In the genomic region with DNA sequence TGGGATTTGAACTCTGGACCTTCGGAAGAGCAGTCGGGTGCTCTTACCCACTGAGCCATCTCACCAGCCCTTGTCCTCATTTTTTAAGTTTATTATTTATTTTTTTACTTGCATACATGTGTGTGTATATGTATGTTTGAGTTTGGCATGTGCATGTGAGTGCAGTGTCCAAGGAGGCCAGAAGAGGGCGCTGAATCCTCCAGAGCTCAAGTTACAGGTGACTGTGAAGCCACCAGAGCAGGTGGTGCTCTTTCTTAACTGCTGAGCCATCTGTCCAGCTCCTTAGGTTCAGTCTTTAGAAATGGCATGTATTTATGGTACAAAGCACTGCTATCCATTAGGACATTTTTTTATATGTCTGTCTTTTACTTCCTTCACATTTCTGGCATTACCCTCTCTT, we compare ENCODE assay signal across 1 mouse cellular context.
TF ChIP-seq lines count a peak whose summit lies in the region.

No protein-coding gene starts in this region.

TF ChIP-seq in MEL, 35 proteins besides CTCF, POLR2A, EP300 and RAD21:
- TF ChIP-seq TBP (IDR thresholded peaks at IDR 0.05; ENCODE audit: low read depth, low read length) = no peak
- no peak for TF ChIP-seq RCOR1 (IDR thresholded peaks at IDR 0.05; ENCODE audit: low read depth, low read length)
- no peak for TF ChIP-seq MEF2A (IDR thresholded peaks at IDR 0.05; ENCODE audit: extremely low read depth, insufficient replicate concordance, low read depth, low read length, poor library complexity, severe bottlenecking)
- no peak for TF ChIP-seq BHLHE40 (IDR thresholded peaks at IDR 0.05; ENCODE audit: borderline replicate concordance, low read depth, low read length)
- TF ChIP-seq POLR2AphosphoS5 (IDR thresholded peaks at IDR 0.05; ENCODE audit: borderline replicate concordance, low read depth, low read length) = no peak
- no peak for TF ChIP-seq ZKSCAN1 (IDR thresholded peaks at IDR 0.05; ENCODE audit: low read depth, low read length)
- no peak for TF ChIP-seq TCF12 (IDR thresholded peaks at IDR 0.05; ENCODE audit: low read depth, low read length)
- no peak for TF ChIP-seq MAFK (IDR thresholded peaks at IDR 0.05; ENCODE audit: borderline replicate concordance, low read depth, low read length)
